Mouse (Mus musculus) lung, postnatal 0 days (tissue): ENCODE results near the gene Lrrc3.

Experiments
- CTCF ChIP-seq: IDR thresholded peaks from 2 replicates; pipeline ENCODE4 v1.5.1; 2016; ENCODE audit warnings: antibody characterized with exemption, mild to moderate bottlenecking
- EP300 ChIP-seq: IDR thresholded peaks from 2 replicates; pipeline ENCODE4 v1.6.1; 2016; ENCODE audit warnings: antibody characterized with exemption, mild to moderate bottlenecking, control low read depth

DNA sequence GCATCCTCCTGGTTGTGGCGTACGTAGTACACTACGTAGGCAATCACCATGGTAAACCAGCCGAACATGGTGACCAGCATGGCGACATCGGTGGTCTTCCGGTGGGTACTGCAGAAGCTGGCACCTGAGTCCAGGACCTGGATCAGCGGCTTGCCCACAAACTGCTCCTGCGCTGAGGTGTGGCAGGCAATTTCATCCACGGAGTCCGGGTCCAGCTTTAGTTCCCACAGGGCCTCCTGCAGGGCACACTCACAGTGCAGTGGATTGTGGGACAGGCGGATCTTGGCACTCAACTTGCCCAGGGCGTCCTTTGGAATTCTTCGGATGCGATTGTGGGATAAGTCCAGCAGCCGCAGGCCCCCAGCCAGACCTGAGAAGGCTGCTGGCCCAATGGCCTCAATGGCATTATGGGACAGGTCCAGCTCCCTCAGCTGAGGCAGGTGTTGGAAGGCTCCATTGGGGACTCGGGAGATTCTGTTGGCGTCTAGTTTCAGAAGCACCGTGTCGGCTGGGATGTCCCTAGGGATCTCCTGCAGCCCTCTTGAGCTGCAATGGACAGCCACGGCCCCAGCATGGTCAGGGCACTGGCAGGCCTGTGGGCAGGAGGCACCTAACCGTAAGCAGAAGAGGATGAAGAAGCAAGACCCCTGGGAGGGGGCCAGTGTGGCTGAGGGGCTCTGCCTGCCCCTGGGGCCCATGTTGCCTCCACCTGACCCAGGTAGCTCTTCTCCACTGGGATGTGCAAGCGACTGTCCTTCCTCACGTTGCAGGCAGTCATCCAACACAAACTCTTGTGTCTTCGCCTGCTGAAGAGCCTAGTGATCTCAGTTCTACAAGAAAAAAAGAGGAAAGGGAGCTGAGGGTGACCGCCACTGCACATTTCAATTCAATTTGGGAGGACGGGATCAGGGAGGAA is 1.2 kb downstream of the Lrrc3 start:
- TF ChIP-seq CTCF (no peak), EP300 (no peak)
